Mouse (Mus musculus): ENCODE measurements around the gene Mapk14. TPM values are rescaled to one million over a fixed set of nuclear protein-coding genes. Genes with fewer than 3 reads are reported as not detected.
"Not testable (repeated sequence)": the region's sequence is repeated elsewhere in the genome, so short reads cannot be mapped to it uniquely, and the experiment has no call there.

The Mapk14 gene
- total RNA-seq, 2 experiments from 2014 or later, result 74.0 to 78.0 TPM

DNA sequence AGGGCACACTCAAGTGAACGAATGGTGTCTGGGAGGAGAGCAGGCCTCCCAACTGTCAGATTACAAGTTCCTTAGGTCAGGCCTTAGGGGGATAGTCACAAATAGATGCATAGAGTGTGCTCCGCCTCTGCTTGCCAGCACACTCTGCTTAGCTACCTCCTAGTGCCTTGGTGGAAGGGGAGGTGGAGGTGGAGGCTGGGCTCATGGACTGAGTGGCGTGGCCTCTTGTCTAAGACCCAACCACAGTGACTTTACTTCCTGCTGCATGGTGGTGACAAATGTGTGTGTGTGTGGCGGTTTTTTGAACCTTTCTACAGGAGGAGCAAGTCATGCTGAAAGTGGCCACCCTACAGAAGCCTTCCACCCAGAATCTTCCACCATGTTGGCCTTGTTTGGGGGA lies 45.4 kb downstream of the Mapk14 start:
- DNase-seq (ENCODE audit: low spot score in 2 of 2), result no peak

DNA sequence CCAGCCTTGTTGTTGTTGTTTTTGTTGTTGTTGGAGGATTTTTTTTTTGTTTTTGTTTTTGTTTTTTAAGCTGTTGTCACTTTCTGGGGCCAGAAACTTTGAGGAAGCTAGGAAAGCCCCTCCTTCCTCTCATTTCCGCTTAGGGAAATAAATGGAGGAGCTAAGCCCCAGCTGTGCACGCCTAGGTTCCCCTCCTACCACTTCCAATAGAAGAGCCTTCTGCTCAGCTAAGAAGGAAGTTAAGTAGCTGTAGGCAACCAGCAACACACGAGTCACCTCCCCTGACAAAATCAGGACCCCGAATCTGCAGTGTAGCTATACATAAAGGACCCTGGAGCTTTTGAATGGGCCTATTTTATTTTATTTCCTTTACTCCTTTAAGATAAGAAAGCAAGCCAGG lies 46.8 kb downstream of the Mapk14 start:
- no peak for DNase-seq (ENCODE audit: low spot score in 2 of 2)

- DNase-seq (ENCODE audit: low spot score in 2 of 2), result no peak
Measured at GRCm38 (mm10) chr17:28739244-28739643, 48.1 kb downstream of the Mapk14 start.

- DNase-seq (ENCODE audit: low spot score in 2 of 2), result no peak
Measured at GRCm38 (mm10) chr17:28743145-28743866, 52.2 kb downstream of the Mapk14 start.

GRCm38 (mm10) chr17:28743916-28744315 lies 52.8 kb downstream of the Mapk14 start:
- no peak for DNase-seq (ENCODE audit: low spot score in 2 of 2)

DNA sequence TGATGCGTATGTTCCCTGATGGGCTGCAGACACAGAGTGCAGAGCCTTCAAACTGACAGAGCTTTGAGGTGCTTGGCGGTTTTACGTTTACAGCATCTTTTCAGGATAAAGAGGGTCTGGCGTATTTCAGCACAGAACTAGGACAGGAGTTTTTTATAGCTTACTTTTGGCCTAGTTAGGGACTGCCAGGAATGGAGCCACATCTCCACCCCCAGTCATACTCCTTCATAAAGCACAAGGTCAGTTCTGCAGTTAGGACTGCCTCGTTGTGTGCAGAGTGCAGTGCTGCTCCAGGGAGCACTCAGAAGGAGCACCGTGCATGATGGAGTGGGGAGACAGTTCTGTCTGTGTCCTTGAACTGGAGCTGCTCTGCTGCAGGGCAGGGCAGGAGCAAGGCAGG lies 54.6 kb downstream of the Mapk14 start:
- no peak for DNase-seq (ENCODE audit: low spot score in 2 of 2)

DNA sequence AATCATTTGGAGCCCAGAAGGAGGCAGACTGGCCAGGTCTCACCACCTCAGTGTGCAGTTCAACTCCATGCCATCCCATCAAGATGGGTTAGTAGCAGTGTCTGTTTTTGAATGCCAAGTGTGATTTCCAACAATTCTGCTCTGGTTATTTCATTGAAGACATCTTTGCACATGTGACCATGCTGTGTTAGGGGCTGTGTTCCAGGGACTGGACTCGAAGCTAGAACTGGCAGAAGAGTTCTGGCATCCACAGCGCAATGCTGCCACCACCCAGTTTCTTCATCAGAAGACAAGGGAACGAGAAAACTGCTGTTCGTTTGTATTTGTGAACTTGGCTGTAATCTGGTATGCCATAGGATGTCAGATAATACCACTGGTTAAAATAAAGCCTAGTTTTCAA lies 56.9 kb downstream of the Mapk14 start:
- no peak for DNase-seq (ENCODE audit: low spot score in 2 of 2)

DNA sequence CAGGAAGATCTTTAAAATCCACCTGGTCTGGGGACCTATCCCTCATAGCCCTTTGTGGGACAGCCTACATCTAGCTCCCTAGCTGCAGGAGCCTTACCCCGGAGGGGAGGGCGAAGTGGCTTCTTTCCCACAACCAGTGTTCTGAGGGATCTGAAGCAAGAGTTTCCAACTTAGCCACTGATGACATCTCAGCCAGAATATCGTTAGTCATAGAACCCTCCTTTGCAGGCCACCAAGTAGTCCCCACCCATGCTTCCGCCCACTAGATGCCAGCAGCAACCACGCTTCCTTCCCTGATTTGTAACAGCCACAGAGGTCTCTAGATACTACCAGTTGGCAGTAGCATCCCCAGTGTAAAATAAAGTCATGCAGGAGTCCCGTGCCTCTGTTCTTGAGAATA lies 59.5 kb downstream of the Mapk14 start:
- no peak for DNase-seq (ENCODE audit: low spot score in 2 of 2)

DNA sequence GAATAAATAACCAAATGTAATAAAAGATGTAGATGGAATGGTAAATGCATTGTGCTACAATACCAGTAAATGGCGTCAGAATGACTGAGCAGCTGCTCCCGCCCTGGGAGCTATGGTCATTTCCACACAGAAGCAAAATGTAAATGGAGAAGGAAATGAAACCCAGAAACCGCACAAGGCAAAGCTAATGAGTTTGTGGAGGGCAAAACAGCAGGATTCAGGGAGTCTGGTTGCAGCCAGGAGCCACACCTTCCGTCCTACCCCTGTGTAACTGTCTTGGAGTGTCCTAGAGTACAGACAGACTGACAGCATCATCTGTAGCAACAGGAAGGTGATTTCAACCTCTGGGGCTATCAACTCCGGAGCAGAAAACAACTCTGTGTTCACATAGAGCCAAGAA lies 65.3 kb downstream of the Mapk14 start:
- DNase-seq (ENCODE audit: low spot score in 2 of 2), result no peak

DNA sequence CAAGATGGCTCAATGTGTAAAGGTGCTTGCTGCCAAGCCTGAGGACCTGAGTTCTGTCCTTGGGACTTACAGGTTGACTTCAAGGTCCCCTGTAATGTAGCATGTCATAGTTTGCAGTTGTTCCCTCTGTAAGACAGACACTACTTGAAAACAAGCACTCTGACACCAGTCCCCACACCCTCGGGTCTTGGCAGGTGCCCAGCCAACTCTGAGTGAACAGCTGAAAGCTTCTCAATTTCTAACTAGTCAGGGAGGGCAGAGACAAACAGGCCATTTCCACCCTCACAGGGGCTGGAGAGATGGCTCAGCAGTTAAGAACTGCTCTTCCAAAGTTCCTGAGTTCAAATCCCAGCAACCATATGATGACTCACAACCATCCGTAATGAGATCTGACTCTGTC lies 66.3 kb downstream of the Mapk14 start:
- no peak for DNase-seq (ENCODE audit: low spot score in 2 of 2)

- no peak for DNase-seq (ENCODE audit: low spot score in 2 of 2)
Measured at GRCm38 (mm10) chr17:28760736-28761312, 69.7 kb downstream of the Mapk14 start.

- DNase-seq (ENCODE audit: low spot score in 2 of 2), result peak; percentile 68 to 77
Measured at GRCm38 (mm10) chr17:28761871-28762270, 70.7 kb downstream of the Mapk14 start.

DNA sequence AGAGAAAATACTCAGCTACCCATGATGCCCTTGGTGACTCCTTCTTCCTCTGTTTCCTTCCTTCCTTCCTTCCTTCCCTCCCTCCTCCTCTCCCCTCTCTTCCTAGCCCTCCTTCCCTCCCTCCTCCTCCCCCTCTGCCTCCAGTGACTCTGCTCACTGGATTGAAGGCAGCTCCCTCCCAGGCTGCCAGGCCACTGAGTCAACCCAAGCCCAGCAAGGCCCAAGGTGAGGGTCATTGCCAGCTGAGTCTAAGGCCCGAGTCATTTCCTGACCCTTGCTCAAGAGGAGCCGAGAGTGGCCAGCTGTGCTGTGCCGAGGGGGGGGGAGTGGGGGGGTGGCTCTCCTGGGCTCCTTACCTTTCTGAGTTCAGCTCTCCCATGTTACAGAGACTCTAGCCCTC lies 75.1 kb downstream of the Mapk14 start:
- no peak for DNase-seq (ENCODE audit: low spot score in 2 of 2)

GRCm38 (mm10) chr17:28766781-28767515 lies 75.8 kb downstream of the Mapk14 start:
- no peak for DNase-seq (ENCODE audit: low spot score in 2 of 2)

- DNase-seq (ENCODE audit: low spot score in 2 of 2), result no peak
Measured at GRCm38 (mm10) chr17:28769121-28769874, 78.2 kb downstream of the Mapk14 start, which contains the start of gene Mapk13. TSS of gene Mapk13 (plus strand) at chr17:28769297.

- no peak for DNase-seq (ENCODE audit: low spot score in 2 of 2)
Measured at GRCm38 (mm10) chr17:28769875-28770421, 78.8 kb downstream of the Mapk14 start.

DNA sequence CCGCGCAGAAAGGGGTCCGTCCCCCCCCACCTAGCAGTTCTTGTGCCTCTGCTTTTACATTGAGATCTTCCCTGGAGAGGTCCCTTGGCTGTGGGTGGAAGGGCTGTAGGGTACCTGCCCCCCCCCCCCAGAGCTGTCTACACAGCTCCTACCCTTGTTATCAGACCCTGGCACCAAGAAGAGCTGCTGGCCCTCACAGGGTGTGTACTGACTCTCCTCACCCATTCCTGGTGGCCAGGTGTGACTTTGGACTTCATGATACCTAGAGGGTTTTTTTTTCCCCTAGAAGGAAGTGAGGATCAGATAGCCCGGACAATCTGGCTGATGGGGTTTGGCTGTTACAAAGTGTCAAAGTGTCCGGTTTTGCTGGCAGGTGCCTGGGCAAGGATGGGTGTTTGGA lies 80.2 kb downstream of the Mapk14 start:
- no peak for DNase-seq (ENCODE audit: low spot score in 2 of 2)

DNA sequence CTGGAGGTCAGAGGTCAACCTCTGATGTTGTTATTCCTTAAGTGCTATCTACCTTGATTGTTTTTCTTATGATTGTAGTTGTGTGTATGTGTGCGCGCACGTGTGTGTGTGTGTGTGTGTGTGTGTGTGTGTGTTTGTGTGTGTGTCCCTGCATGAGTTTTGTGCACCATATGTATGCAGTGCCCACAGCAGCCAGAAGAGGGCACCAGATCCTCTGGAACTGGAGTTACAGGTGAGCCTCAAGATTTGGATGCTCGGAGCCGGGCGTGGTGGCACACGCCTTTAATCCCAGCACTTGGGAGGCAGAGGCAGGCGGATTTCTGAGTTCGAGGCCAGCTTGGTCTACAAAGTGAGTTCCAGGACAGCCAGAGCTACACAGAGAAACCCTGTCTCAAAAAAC lies 83.2 kb downstream of the Mapk14 start:
- not testable (repeated sequence) for DNase-seq (ENCODE audit: low spot score in 2 of 2)

DNA sequence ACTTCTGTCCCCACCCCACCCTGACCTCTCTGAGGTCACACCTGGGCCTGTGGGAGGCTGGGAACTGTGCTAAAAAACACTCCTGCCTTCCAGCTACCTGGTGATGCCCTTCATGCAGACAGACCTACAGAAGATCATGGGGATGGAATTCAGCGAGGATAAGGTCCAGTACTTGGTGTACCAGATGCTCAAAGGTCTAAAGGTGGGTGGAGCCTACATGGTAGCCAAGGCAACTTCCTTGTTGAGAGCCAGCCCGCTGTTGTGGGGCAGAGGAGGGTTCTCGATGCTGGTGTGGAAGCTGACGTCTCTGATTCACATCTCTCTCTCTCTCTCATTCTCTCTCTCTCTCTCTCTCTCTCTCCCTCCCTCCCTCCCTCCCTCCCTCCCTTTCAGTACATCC lies 84.0 kb downstream of the Mapk14 start:
- no peak for DNase-seq (ENCODE audit: low spot score in 2 of 2)

GRCm38 (mm10) chr17:28776817-28777216 lies 85.7 kb downstream of the Mapk14 start:
- no peak for DNase-seq (ENCODE audit: low spot score in 2 of 2)

Measured in adrenal gland, postnatal 4 days (tissue).